Mouse (Mus musculus): Measurements from ENCODE around the gene Spata13.

DNA sequence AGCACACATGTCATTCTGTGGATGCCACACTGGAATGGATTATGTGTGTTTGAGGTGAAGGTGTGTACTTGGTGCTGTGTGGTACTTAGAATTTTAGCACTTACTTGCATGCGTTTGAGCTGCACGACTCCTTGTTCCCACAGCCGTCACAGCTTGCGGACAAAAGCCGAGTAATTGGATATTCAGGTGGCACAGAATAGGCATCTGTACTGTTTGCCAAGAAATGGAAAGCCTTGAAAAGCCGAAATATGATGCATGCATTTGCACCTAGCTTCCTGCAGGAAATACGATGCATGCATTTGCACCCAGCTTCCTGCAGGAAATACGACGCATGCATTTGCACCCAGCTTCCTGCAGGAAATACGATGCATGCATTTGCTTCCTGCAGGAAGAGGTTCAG lies 50.2 kb downstream of the Spata13 start:
- TF ChIP-seq POLR2A (IDR thresholded peaks at IDR 0.05; ENCODE audit: borderline replicate concordance, low read depth, low read length) (no peak), CTCF (IDR thresholded peaks at IDR 0.05; ENCODE audit: low read depth, low read length) (no peak)
